Comparison of ENCODE assay signal across 14 mouse cellular contexts in the genomic region with DNA sequence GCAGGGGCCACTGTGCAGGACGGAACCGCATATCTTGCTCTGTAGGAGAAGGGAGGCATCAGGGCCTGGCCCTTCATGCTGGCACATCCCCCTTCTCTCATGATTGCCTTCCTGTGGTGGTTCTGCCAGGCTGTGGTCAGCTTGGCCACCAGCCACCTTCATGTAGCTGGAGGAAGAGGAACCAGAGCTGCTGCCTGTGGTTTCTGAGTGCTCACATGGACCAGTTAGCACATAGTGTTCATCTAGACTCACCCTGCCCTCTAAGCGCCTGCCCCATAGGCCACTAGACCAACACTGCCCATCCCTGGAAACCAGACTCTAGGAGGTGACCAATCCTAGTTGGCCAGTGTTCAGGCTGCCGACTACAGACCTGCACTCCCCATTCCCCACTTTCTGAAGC. TPM values are rescaled to one million over a fixed set of nuclear protein-coding genes. Genes with fewer than 3 reads are reported as not detected.
DNase-seq lines count a peak whose midpoint lies in the region; ATAC-seq lines count a peak whose summit lies in the region.
"Had no signal": no experiment of that assay in that cellular context is flagged by ENCODE, and none has a peak within 500 bp of the region (broad histone marks: within the 10 kb centered on the region; RNA-seq: fewer than 3 reads in every experiment).

No protein-coding gene starts in this region.

- H3K27me3 ChIP-seq in kidney, embryonic 16.5 days (ENCODE audit: insufficient read depth, low read length): no peaks in the 10 kb centered on the region
- H3K27me3 ChIP-seq: embryonic facial prominence, embryonic 12.5 days; heart, embryonic 13.5 days had no signal

- H3K4me2 ChIP-seq in kidney, embryonic 16.5 days (replicated peaks; ENCODE audit: low read depth, low read length): no peak overlapping the region
- H3K4me2 ChIP-seq: embryonic facial prominence, embryonic 12.5 days; heart, embryonic 13.5 days had no signal

- peak; percentile 57 for DNase-seq in heart, adult 8-10 months (ENCODE audit: low spot score)
- no peak for DNase-seq in heart, postnatal 4 days
- DNase-seq in 3T3-L1 (ENCODE audit: low read depth, low spot score): peak; percentile 91
- DNase-seq in brain, adult 2 months (ENCODE audit: low read depth, low spot score): peak; percentile 56
- DNase-seq in lung, postnatal 14 days: peak; percentile 21
- DNase-seq in cerebellum, postnatal 14 days: no peak
- DNase-seq in cerebellum, adult 9-11 months: no peak
- DNase-seq: adrenal gland, postnatal 10 days; midbrain, embryonic 14.5 days; thymus, postnatal 25 days had no signal

- no peaks in the 10 kb centered on the region for H3K4me1 ChIP-seq in kidney, embryonic 16.5 days (ENCODE audit: insufficient read depth, low read length)
- H3K4me1 ChIP-seq: embryonic facial prominence, embryonic 12.5 days; heart, embryonic 13.5 days had no signal

- WGBS in kidney, embryonic 16.5 days: 89% methylated on average over 4 of the region's 4 CpGs

- H3K9ac ChIP-seq in kidney, embryonic 16.5 days (replicated peaks; ENCODE audit: low read length): no peak overlapping the region
- H3K9ac ChIP-seq: embryonic facial prominence, embryonic 12.5 days; heart, embryonic 13.5 days had no signal

- H3K36me3 ChIP-seq in kidney, embryonic 16.5 days (ENCODE audit: insufficient read depth, low read length): no peaks in the 10 kb centered on the region
- H3K36me3 ChIP-seq: heart, embryonic 13.5 days had no signal

- H3K9me3 ChIP-seq in kidney, embryonic 16.5 days (ENCODE audit: low read length): no peaks in the 10 kb centered on the region
- H3K9me3 ChIP-seq: embryonic facial prominence, embryonic 12.5 days; heart, embryonic 13.5 days had no signal

- H3K4me3 ChIP-seq in kidney, embryonic 16.5 days (ENCODE audit: low read length): no peak overlapping the region
- H3K4me3 ChIP-seq: embryonic facial prominence, embryonic 12.5 days; heart, embryonic 13.5 days had no signal

- no peak overlapping the region for H3K27ac ChIP-seq in kidney, embryonic 16.5 days (ENCODE audit: low read length)
- H3K27ac ChIP-seq: embryonic facial prominence, embryonic 12.5 days; heart, embryonic 13.5 days had no signal

- ATAC-seq in kidney, embryonic 16.5 days (ENCODE audit: low FRiP score, low TSS enrichment): no peak
- ATAC-seq: intestine, postnatal 0 days had no signal

RNA-seq across cellular contexts. Expression of gene Foxred2, which starts 10.8 kb away (rescaled TPM):
- under 1 TPM; 0.27 to 0.53 (median 0.39) TPM for total RNA-seq in heart, adult 8-10 months (2022)
- total RNA-seq in heart, postnatal 4 days (2021): under 1 TPM; 0.18 to 0.29 TPM
- polyA plus RNA-seq in kidney, embryonic 16.5 days (2015; fragmentation: Nextera tagmentation; extraction: Ambion mirVana): 4.9 and 5.2 TPM in 2 replicates

RNA-seq across cellular contexts. Expression of gene Txn2, which starts 16.9 kb away (rescaled TPM):
- total RNA-seq in heart, adult 8-10 months (2022): 100 to 1,000 TPM; 303 to 339 (median 309) TPM
- 100 to 1,000 TPM; 192 to 198 TPM for total RNA-seq in heart, postnatal 4 days (2021)
- 275 and 307 TPM in 2 replicates for polyA plus RNA-seq in kidney, embryonic 16.5 days (2015; fragmentation: Nextera tagmentation; extraction: Ambion mirVana)

RNA-seq across cellular contexts. Expression of gene Eif3d, which starts 24.9 kb away (rescaled TPM):
- total RNA-seq in heart, adult 8-10 months (2022): 10 to 100 TPM; 56.3 to 67.2 (median 63.3) TPM
- 100 to 1,000 TPM; 113 to 115 TPM for total RNA-seq in heart, postnatal 4 days (2021)
- polyA plus RNA-seq in kidney, embryonic 16.5 days (2015; fragmentation: Nextera tagmentation; extraction: Ambion mirVana): 212 and 222 TPM in 2 replicates

Comparison
In these comparisons a context has a peak if more than half of its experiments do, and no peak if none do; other contexts are left out.
1. DNase-seq: peak in heart, adult 8-10 months (single experiment), 3T3-L1 (single experiment), brain, adult 2 months (single experiment) and lung, postnatal 14 days (single experiment); none in heart, postnatal 4 days (single experiment), cerebellum, postnatal 14 days (0 of 2) and cerebellum, adult 9-11 months (single experiment).